Mouse (Mus musculus): ENCODE results near the gene Chpf2.

DNA sequence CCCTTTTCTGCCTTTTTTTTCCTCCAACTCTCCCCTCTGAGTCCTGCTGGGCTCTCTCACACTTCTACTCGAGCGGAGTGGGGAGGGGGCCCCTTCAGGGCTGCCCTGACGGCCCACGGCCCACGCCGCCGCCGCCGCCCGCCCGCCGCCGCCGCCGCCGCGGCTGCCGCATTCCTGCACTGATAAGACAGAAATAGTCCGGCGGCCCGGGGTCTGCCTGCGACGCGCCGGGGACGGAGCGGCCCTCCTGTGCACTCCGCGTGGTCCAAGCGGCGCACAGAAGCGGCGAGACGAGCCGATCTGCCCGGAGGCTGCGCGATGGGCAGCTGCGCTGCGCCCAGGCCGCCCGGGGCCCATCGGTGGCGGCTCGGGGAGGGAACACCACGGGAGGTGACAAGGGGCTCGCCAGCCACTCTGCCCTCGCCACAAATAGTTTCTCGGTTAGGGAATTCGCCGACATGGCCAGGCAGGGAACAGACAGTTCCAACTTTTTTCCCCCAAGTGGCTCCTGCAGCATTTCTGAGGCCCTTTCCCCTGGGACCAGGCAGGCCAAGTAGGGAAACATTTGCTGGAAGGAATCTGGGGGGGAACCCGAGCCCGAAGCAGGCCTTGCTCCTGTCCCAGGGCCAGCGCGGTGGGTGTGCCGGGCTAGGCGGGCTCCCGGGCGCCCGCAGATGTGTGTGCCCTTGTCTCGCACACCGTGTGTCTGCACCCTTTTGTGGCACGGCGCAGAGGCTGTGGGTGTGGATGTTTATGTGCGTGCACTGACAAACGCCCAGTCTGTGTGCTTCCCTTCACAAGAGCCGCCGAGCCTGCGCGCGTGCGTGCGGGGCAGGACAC is 15.6 kb downstream of the Chpf2 start:
- TF ChIP-seq CTCF (IDR thresholded peaks at IDR 0.05; ENCODE audit: insufficient read depth, low read length) (no peak), POLR2A (IDR thresholded peaks at IDR 0.05; ENCODE audit: borderline replicate concordance, extremely low read depth, low read depth, low read length) (peak; percentile 78)

All from lung, adult 2 months (tissue).